Mouse (Mus musculus) limb, embryonic 13.5 days (tissue): ENCODE results near the gene Arl16. TPM values are rescaled to one million over a fixed set of nuclear protein-coding genes. Genes with fewer than 3 reads are reported as not detected.
A peak's percentile ranks its signal among the peaks of the same experiment; 100 is the strongest.

Experiments
- ATAC-seq: fragments of 200-750 bp; cut with Nextera tagmentation; 2 replicates; pipeline ENCODE4 v1.8.0; 2017; ENCODE audit warnings: low read depth, moderate number of reproducible peaks, moderate TSS enrichment; ENCODE audit not compliant: low FRiP score
- H3K27ac ChIP-seq: fragments of 300-500 bp; sonication (generic); 2 replicates; pipeline ENCODE4 v1.5.1; 2015; ENCODE audit warnings: inconsistent platforms, mild to moderate bottlenecking, moderate library complexity
- H3K27me3 ChIP-seq: fragments of 300-500 bp; sonication (generic); 2 replicates; pipeline ENCODE4 v1.6.1; 2015; ENCODE audit warnings: mild to moderate bottlenecking, inconsistent platforms
- H3K36me3 ChIP-seq: fragments of 300-500 bp; sonication (generic); 2 replicates; pipeline ENCODE4 v1.6.1; 2015; ENCODE audit warnings: inconsistent platforms, mild to moderate bottlenecking, moderate library complexity
- H3K4me1 ChIP-seq: fragments of 300-500 bp; sonication (generic); 2 replicates; pipeline ENCODE4 v1.6.1; 2015; ENCODE audit warnings: inconsistent platforms
- H3K4me2 ChIP-seq: fragments of 300-500 bp; sonication (generic); replicated peaks from 2 replicates; pipeline ENCODE4 v1.6.1; 2015; ENCODE audit warnings: inconsistent platforms, mild to moderate bottlenecking, moderate library complexity
- H3K4me3 ChIP-seq: fragments of 300-500 bp; sonication (generic); 2 replicates; pipeline ENCODE4 v1.5.1; 2015; ENCODE audit warnings: moderate library complexity, mild to moderate bottlenecking, inconsistent platforms
- H3K9ac ChIP-seq: fragments of 300-500 bp; sonication (generic); 2 replicates; pipeline ENCODE4 v1.6.1; 2015; ENCODE audit warnings: mild to moderate bottlenecking, inconsistent platforms
- H3K9me3 ChIP-seq: fragments of 300-500 bp; sonication (generic); 2 replicates; pipeline ENCODE4 v1.6.1; 2016; ENCODE audit warnings: inconsistent platforms
- WGBS: fragments of 180-500 bp; shearing (Covaris S2); methylation state at CpG from one replicate; pipeline ENCODE4 v1.1.7; 2015; 5-methylcytosine and 5-hydroxymethylcytosine counted together
- polyA plus RNA-seq: library from polyadenylated mRNA; unstranded; fragments of >200 nt; fragmentation: Nextera tagmentation; extraction: Ambion mirVana; gene quantifications from 2 replicates; pipeline ENCODE4 v1.2.1, GENCODE M21; 2015

Arl16 gene
- polyA plus RNA-seq, 1 experiment from 2014 or later: 65.8 TPM

- Histone ChIP-seq H3K9ac (peak overlapping the region; percentile 96), H3K9me3 (no peaks in the 10 kb centered on the region), H3K36me3 (peaks cover 18% of the 10 kb centered on the region), H3K27ac (peak overlapping the region; percentile 79; the same call in 1 of the 2 replicates), H3K27me3 (no peaks in the 10 kb centered on the region), H3K4me3 (peak overlapping the region; percentile 98), H3K4me2 (peak overlapping the region; percentile 94), H3K4me1 (peaks cover 12% of the 10 kb centered on the region)
- no peak for ATAC-seq
- WGBS: 26% methylated on average over 12 of the region's 12 CpGs
These were observed 29.5 kb downstream of the Arl16 start for GRCm38 (mm10) chr11:120437857-120438385.

- peak within 1 kb of the TSS; percentile 98 for H3K4me3 ChIP-seq
- H3K4me1 ChIP-seq: peaks cover 12% of the 10 kb centered on the region
- H3K4me2 ChIP-seq: peak within 1 kb of the TSS; percentile 94
- peak within 1 kb of the TSS; percentile 96 for H3K9ac ChIP-seq
- peak within 1 kb of the TSS; percentile 79 for H3K27ac ChIP-seq
- H3K9me3 ChIP-seq: no peaks in the 10 kb centered on the region
- H3K27me3 ChIP-seq: no peaks in the 10 kb centered on the region
- H3K36me3 ChIP-seq: peaks cover 24% of the 10 kb centered on the region
- ATAC-seq: peak; percentile 92
- WGBS: 1% methylated on average over 57 of the region's 77 CpGs
These were observed 30.1 kb downstream of the Arl16 start, which contains the start of gene Nploc4 for GRCm38 (mm10) chr11:120437152-120437856. Gene Nploc4, minus strand, starts transcription at chr11:120437708.

DNA sequence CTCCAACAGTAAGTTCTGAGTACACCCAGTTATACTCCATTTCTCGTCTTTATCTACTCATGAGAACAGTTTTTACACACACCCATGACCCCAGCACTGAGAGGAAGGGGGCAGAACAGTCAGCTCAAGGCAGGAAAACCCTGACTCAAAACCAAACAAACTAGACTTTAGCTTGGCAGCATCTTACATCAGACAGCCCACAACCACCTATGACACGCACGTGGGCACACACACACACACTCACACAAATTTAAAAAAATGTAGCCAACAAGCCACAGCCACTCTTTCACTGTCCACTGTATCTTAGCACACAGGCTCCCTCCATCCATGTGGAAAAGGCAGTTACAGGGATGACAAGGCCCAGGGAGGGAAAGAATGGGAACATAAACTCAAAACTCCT, 40.7 kb downstream of the Arl16 start:
- no peak overlapping the region for H3K27ac ChIP-seq
- peaks cover 79% of the 10 kb centered on the region for H3K36me3 ChIP-seq
- ATAC-seq: no peak
- H3K9me3 ChIP-seq: no peaks in the 10 kb centered on the region
- WGBS: 94% methylated on average over 3 of the region's 3 CpGs
- no peak overlapping the region for H3K9ac ChIP-seq
- H3K4me2 ChIP-seq: no peak overlapping the region
- H3K4me3 ChIP-seq: no peak overlapping the region
- H3K27me3 ChIP-seq: no peaks in the 10 kb centered on the region
- H3K4me1 ChIP-seq: peaks cover 18% of the 10 kb centered on the region

DNA sequence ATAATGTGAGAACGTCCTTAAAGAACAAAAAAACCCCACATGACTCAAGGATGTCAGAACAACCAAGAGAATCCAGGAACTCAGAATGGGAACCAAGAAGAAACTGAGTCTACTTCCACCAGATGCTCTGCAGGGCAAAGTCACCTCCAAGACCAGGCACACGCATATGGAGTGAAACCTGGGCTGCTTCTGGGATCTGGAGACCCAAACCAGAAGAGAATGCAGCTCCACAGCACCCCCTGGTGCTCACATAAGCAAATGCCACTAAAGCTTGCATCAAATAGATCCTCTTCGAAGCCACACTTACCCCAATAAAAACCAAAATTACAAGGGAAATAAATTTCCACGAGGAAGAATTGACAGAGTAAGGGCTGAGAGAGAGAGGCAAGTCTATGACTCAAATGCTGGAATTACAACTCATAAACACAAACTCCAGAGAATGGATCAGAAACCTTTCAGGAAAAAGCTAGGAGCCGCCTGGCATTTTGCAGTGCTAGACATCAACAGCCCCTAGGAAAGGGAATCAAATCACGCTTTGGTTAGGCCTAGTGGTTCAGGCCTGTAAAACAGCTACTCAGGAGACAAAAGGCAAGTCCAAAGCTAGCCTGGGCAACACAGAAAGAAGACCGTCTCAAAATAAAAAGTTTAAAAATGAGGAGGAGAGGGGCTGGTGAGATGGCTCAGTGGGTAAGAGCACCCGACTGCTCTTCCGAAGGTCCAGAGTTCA, 43.7 kb downstream of the Arl16 start:
- H3K4me1 ChIP-seq: peaks cover 18% of the 10 kb centered on the region
- H3K9me3 ChIP-seq: no peaks in the 10 kb centered on the region
- H3K27ac ChIP-seq: no peak overlapping the region
- ATAC-seq: no peak; the same call in 1 of the 2 replicates
- WGBS: 58% methylated on average over 9 of the region's 9 CpGs
- no peak overlapping the region for H3K4me3 ChIP-seq
- H3K9ac ChIP-seq: no peak overlapping the region
- H3K27me3 ChIP-seq: no peaks in the 10 kb centered on the region
- H3K4me2 ChIP-seq: no peak overlapping the region
- peaks cover 85% of the 10 kb centered on the region for H3K36me3 ChIP-seq

DNA sequence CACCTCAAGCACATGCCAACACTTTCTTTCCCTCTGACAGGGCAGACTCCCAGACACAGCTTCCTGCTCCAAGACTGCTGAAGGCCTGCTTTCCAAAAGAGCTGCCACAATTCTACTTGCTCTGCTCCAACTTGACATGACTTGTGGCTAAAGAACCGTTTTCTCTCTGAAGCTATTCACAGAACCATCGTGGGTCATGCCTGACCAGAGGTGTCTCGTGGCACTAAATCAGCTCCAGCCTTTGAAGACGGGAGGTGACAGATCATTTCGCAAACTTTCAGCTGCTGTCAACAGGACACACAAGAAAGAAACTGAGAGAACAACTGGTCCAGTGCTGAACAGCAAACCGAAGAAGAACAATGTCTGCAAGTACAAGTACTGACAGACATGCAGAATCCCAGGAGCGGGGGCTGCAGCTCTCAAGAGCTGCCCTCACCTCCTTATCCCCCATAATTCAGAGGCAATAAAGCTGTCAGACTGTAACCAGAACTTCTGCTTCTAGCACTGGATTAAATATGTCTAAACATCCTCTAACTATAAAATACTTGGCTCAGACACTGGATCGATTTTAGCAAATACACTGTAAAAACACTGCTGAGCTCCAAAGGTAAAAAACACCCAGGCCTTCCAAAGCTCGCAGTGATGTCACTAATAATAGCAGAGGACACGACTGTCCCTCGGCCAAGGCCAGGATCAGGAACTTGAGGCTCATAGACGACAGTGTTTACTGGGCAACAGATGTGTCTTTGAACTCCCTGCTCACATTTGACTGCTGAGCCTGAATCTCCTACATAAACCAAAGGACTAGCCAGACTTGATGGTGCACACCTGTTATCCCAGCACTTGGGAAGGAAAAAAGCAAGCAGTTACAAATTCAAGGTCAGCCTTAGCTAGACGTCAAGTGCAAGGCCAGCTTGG, 44.5 kb downstream of the Arl16 start:
- peak overlapping the region; percentile 19; the same call in 1 of the 2 replicates for H3K9ac ChIP-seq
- no peak overlapping the region for H3K4me2 ChIP-seq
- H3K4me3 ChIP-seq: no peak overlapping the region
- no peaks in the 10 kb centered on the region for H3K27me3 ChIP-seq
- 48% methylated on average over 13 of the region's 13 CpGs for WGBS
- no peak overlapping the region for H3K27ac ChIP-seq
- peaks cover 18% of the 10 kb centered on the region for H3K4me1 ChIP-seq
- peak; percentile 51; the same call in 1 of the 2 replicates for ATAC-seq
- peaks cover 85% of the 10 kb centered on the region for H3K36me3 ChIP-seq
- H3K9me3 ChIP-seq: no peaks in the 10 kb centered on the region

DNA sequence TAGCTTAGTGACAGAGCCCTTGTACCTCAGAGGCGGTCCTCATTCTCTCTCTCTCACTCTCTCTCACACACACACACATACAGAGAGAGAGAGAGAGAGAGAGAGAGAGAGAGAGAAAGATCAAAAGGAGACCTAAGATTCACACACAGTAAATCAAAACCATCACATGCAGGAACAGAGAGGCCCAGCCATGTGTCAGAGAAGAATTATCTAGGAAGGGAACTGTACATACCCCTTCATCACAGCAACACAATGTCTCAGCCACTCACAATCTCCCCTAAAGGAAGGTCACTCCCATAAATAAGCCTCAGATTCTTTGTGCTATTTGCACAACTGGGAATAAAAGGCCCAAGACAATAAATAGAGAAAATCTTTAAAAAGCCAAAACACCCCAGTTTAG, 48.8 kb downstream of the Arl16 start:
- H3K9ac ChIP-seq: no peak overlapping the region
- H3K9me3 ChIP-seq: no peaks in the 10 kb centered on the region
- peaks cover 85% of the 10 kb centered on the region for H3K36me3 ChIP-seq
- H3K4me1 ChIP-seq: peaks cover 15% of the 10 kb centered on the region
- ATAC-seq: no peak
- H3K27me3 ChIP-seq: no peaks in the 10 kb centered on the region
- 70% methylated on average over 1 of the region's 1 CpGs for WGBS
- H3K27ac ChIP-seq: no peak overlapping the region
- no peak overlapping the region for H3K4me2 ChIP-seq
- H3K4me3 ChIP-seq: no peak overlapping the region

- 88% methylated on average over 7 of the region's 7 CpGs for WGBS
- Histone ChIP-seq H3K9ac (no peak overlapping the region; the same call in 1 of the 2 replicates), H3K4me1 (peaks cover 8% of the 10 kb centered on the region), H3K36me3 (peaks cover 86% of the 10 kb centered on the region), H3K27ac (no peak overlapping the region), H3K4me2 (no peak overlapping the region), H3K27me3 (no peaks in the 10 kb centered on the region), H3K4me3 (no peak overlapping the region), H3K9me3 (no peaks in the 10 kb centered on the region)
- no peak for ATAC-seq
These were observed 49.6 kb downstream of the Arl16 start for GRCm38 (mm10) chr11:120417852-120418251.

Other genes starting within 250 kb of the Arl16 start
- 12.7 and 13.8 TPM in 2 replicates for gene Bahcc1, start 234.7 kb downstream of the Arl16 start, polyA plus RNA-seq
- 2,628 and 2,724 TPM in 2 replicates for gene Actg1, start 119.1 kb downstream of the Arl16 start, polyA plus RNA-seq
- gene Fscn2, start 106.1 kb downstream of the Arl16 start, polyA plus RNA-seq: 0.52 and 0.61 TPM in 2 replicates
- 37.0 and 38.6 TPM in 2 replicates for gene Faap100, start 88.8 kb downstream of the Arl16 start, polyA plus RNA-seq
- 34.3 and 37.6 TPM in 2 replicates for gene Nploc4, start 29.9 kb downstream of the Arl16 start, polyA plus RNA-seq
- gene Tspan10, start 25.0 kb downstream of the Arl16 start, polyA plus RNA-seq: 0.14 TPM in 1 of 2 replicates, not detected in the other
- gene Pde6g, start 14.1 kb downstream of the Arl16 start, polyA plus RNA-seq: 0.38 and 0.39 TPM in 2 replicates
- 12.2 and 12.4 TPM in 2 replicates for gene Oxld1, start 9.5 kb downstream of the Arl16 start, polyA plus RNA-seq
- gene Ccdc137, start 9.5 kb downstream of the Arl16 start, polyA plus RNA-seq: 37.1 and 41.7 TPM in 2 replicates
- 120 and 124 TPM in 2 replicates for gene Mrpl12, start 17.0 kb upstream of the Arl16 start, polyA plus RNA-seq
- 46.8 and 49.0 TPM in 2 replicates for gene Slc25a10, start 24.2 kb upstream of the Arl16 start, polyA plus RNA-seq
- 6.3 and 7.3 TPM in 2 replicates for gene Gcgr, start 63.1 kb upstream of the Arl16 start, polyA plus RNA-seq
- 245 TPM in 2 replicates for gene Mcrip1, start 82.1 kb upstream of the Arl16 start, polyA plus RNA-seq
- 0.59 and 0.94 TPM in 2 replicates for gene Ppp1r27, start 83.5 kb upstream of the Arl16 start, polyA plus RNA-seq
- 775 and 791 TPM in 2 replicates for gene P4hb, start 105.6 kb upstream of the Arl16 start, polyA plus RNA-seq
- 530 and 555 TPM in 2 replicates for gene Arhgdia, start 114.0 kb upstream of the Arl16 start, polyA plus RNA-seq
- 480 and 508 TPM in 2 replicates for gene Alyref, start 130.8 kb upstream of the Arl16 start, polyA plus RNA-seq
- 217 and 222 TPM in 2 replicates for gene Anapc11, start 130.8 kb upstream of the Arl16 start, polyA plus RNA-seq
- 2.3 and 2.8 TPM in 2 replicates for gene Npb, start 140.9 kb upstream of the Arl16 start, polyA plus RNA-seq
- 150 and 153 TPM in 2 replicates for gene Pcyt2, start 150.3 kb upstream of the Arl16 start, polyA plus RNA-seq
- 25.6 and 28.8 TPM in 2 replicates for gene Sirt7, start 157.6 kb upstream of the Arl16 start, polyA plus RNA-seq
- 27.0 and 28.9 TPM in 2 replicates for gene Mafg, start 166.0 kb upstream of the Arl16 start, polyA plus RNA-seq
- gene Pycr1, start 176.2 kb upstream of the Arl16 start, polyA plus RNA-seq: 43.7 and 45.6 TPM in 2 replicates
- 0.36 and 1.3 TPM in 2 replicates for gene Myadml2, start 180.6 kb upstream of the Arl16 start, polyA plus RNA-seq
- 4.3 and 6.5 TPM in 2 replicates for gene Notum, start 193.6 kb upstream of the Arl16 start, polyA plus RNA-seq
- gene Aspscr1, start 205.4 kb upstream of the Arl16 start, polyA plus RNA-seq: 128 and 129 TPM in 2 replicates
- 139 and 145 TPM in 2 replicates for gene Cenpx, start 246.1 kb upstream of the Arl16 start, polyA plus RNA-seq
- gene Lrrc45, start 246.3 kb upstream of the Arl16 start, polyA plus RNA-seq: 66.2 and 75.4 TPM in 2 replicates